In genomic region chr8:9977573-9978314, GRCm38 (mm10) we compare ENCODE assay signal across 8 mouse cellular contexts. TPM values are rescaled to one million over a fixed set of nuclear protein-coding genes. Genes with fewer than 3 reads are reported as not detected.
DNase-seq lines count a peak whose midpoint lies in the region; ATAC-seq lines count a peak whose summit lies in the region.

Lig4 (minus strand) TSS chr8:9977686.
Abhd13 (plus strand) TSS chr8:9977707.

- H3K27me3 ChIP-seq in hindbrain, embryonic 11.5 days (ENCODE audit: control insufficient read depth, insufficient read depth, low read length), result no peaks in the 10 kb centered on the region

- H3K9me3 ChIP-seq in hindbrain, embryonic 11.5 days (ENCODE audit: control insufficient read depth, low read length), result no peaks in the 10 kb centered on the region

- peak within 1 kb of the TSS; percentile 71 for H3K4me2 ChIP-seq in hindbrain, embryonic 11.5 days (replicated peaks; ENCODE audit: low read depth, low read length)

- no peaks in the 10 kb centered on the region; the same call in 1 of the 2 replicates for H3K4me1 ChIP-seq in hindbrain, embryonic 11.5 days (replicated peaks; ENCODE audit: control insufficient read depth, insufficient read depth, low read length)

- peak within 1 kb of the TSS; percentile 81 for H3K27ac ChIP-seq in hindbrain, embryonic 11.5 days (ENCODE audit: low read depth, low read length)

- DNase-seq in Muller cell, postnatal 12 days (ENCODE audit: inconsistent ontology term), result peak; percentile 96
- peak; percentile 98 for DNase-seq in cerebellum, adult 9-11 months
- DNase-seq in frontal cortex, adult 2 months (ENCODE audit: extremely low spot score in 1 of 2, low spot score in 1 of 2), result peak; percentile 94 to 100
- peak; percentile 98 for DNase-seq in hindbrain, embryonic 11.5 days (ENCODE audit: low spot score)
- DNase-seq in layer of hippocampus, postnatal 10 days (ENCODE audit: low spot score in 2 of 2), result peak; percentile 99
- DNase-seq in lung, postnatal 10 days, result peak; percentile 99
- peak; percentile 99 for DNase-seq in ovary, postnatal 36 days (ENCODE audit: low spot score)
- peak; percentile 99 for DNase-seq in thymus, postnatal 25 days

- peak within 1 kb of the TSS; percentile 83 for H3K9ac ChIP-seq in hindbrain, embryonic 11.5 days (ENCODE audit: low read depth, low read length)

- peak within 1 kb of the TSS; percentile 88 for H3K4me3 ChIP-seq in hindbrain, embryonic 11.5 days (ENCODE audit: low read depth, low read length)

- under 1% methylated on average over 67 of the region's 68 CpGs for whole genome bisulfite sequencing in hindbrain, embryonic 11.5 days

- ATAC-seq in hindbrain, embryonic 11.5 days (ENCODE audit: low FRiP score), result peak; percentile 79

- no peaks in the 10 kb centered on the region; the same call in 1 of the 2 replicates for H3K36me3 ChIP-seq in hindbrain, embryonic 11.5 days (ENCODE audit: control insufficient read depth, insufficient read depth, low read length)

RNA-seq across cellular contexts. Expression of gene Lig4, which starts in this region (rescaled TPM):
- polyA plus RNA-seq in frontal cortex, adult 2 months (2012; rRNA removed), result 5.1 and 5.7 TPM in 2 replicates
- polyA plus RNA-seq in hindbrain, embryonic 11.5 days (2014; fragmentation: Nextera tagmentation; extraction: Ambion mirVana), result 10.6 and 11.4 TPM in 2 replicates
- 10 to 100 TPM; 11.7 to 12.9 TPM for total RNA-seq in layer of hippocampus, postnatal 10 days (2021)

RNA-seq across cellular contexts. Expression of gene Abhd13, which starts in this region (rescaled TPM):
- polyA plus RNA-seq in frontal cortex, adult 2 months (2012; rRNA removed), result 14.7 and 14.8 TPM in 2 replicates
- polyA plus RNA-seq in hindbrain, embryonic 11.5 days (2014; fragmentation: Nextera tagmentation; extraction: Ambion mirVana), result 19.8 and 21.0 TPM in 2 replicates
- total RNA-seq in layer of hippocampus, postnatal 10 days (2021), result 10 to 100 TPM; 29.4 TPM

Comparison
In these comparisons a context has a peak if more than half of its experiments do, and no peak if none do; other contexts are left out.
1. Peak in every context shown above with its lines: DNase-seq, ATAC-seq, H3K4me3 ChIP-seq and H3K27ac ChIP-seq.